Mouse (Mus musculus) right cerebral cortex, postnatal 25 days (tissue): ENCODE measurements around the gene Cep97.
"Not testable (repeated sequence)": the region's sequence is repeated elsewhere in the genome, so short reads cannot be mapped to it uniquely, and the experiment has no call there.

Source experiments
- DNase-seq: peaks from one replicate; pipeline ENCODE4 v3.0.0; 2022

Gene Cep97

GRCm38 (mm10) chr16:55934453-55935037, at the start of gene Cep97:
Gene Cep97, minus strand, starts transcription at chr16:55934855.
- DNase-seq = peak; percentile 93

DNA sequence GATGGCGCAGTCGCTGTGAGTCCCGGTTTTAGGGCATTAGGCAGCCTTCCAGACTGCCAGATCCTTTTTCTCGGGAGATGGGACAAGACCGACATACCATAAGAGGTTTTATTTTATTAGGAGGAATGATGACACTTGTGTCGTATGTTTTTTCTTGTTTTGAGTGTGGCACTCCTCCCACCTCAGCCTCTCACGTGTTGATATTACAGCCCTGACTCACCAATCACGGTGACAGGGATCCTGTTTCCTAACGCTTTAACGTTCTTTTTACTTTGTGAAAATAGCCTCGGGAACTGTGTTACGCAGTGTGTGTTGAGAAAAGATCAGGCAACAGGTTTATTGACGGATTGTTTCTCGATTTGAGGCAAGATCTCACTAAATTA, 40.2 kb upstream of the Cep97 start:
- DNase-seq = no peak

- DNase-seq = peak; percentile 86
These were observed 39.7 kb upstream of the Cep97 start for GRCm38 (mm10) chr16:55974256-55974902.

DNA sequence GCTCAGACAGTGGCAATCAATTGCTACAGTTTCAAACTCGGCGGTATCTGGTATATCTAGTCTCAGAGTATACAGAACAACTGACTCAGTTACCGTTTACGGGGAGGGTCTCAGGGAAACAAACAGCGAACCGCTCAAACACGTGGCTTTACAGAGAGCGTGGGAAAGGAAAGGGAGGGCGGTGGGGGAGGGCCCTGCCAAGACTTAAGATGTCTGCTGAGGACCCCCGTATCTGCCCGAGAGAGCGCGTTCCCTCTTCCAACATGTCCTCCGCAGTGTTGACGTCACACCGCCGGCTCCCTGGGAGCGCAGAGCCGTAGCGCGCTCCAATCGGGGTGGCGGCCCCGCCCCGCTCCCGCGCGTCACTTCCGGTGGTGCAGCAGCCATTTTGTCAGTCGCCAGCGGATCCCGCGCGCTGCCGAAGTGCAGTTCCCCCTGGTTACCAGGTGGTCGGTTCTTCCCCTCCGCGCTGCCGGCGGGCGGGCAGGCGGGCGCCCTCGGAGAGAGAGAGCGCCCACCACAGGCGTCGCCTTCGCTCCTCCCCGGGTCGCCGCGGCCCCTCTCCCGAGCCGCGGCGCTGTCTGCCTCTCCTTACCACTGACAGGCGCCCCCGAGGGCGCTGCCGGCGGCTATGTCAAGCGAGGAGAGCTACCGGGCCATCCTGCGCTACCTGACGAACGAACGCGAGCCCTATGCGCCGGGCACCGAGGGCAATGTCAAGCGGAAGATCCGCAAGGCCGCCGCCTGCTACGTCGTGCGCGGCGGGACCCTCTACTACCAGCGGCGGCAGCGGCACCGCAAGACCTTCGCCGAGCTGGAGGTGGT, 39.0 kb upstream of the Cep97 start, which contains the start of gene Zbtb11:
Gene Zbtb11 (plus strand): TSS at position 453 of the 825 bp plus-strand sequence.
- DNase-seq = peak; percentile 99

- DNase-seq = no peak
These were observed 38.1 kb upstream of the Cep97 start for GRCm38 (mm10) chr16:55972626-55973201.

DNA sequence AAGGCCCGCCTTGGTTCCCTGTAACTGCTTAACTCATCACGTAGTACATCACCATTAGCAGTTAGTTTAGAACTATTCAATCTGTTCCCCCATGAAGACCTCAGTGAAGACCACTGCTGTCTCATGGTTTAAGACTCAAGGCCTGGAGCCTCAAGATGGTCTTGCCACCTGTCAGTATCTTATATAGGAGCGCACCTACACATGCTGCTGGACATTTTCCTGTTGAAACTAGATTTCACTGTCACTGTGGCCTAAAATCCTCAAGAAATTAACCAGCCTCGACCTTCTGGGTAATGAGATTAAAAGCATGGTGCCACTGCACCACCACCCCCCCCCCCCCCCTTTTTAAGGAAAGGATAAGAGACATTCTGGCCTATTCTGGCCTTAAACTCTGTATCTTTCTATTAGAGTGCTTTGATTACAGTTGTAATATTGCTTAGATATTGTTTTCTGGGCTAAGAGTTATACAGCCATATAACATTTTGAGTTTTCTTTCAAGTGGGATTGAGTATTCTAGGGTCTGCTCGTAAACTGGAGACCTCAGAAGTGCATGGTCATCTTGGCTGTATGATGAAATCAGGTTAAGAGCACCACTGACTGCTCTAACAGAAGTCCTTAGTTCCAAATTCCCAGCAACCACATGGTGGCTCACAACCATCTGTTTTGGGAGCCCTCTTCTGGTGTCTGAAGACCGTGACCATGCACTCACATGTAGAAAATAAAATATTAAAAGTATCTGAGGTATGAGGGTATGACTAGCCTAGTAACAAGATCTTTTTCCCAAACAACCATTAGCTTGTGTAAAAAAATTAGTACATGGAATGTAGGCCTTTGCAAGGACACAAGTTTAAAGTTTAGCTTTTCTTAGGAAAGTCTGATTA, 37.3 kb upstream of the Cep97 start:
- DNase-seq = no peak

- DNase-seq = no peak
These were observed 35.8 kb upstream of the Cep97 start for GRCm38 (mm10) chr16:55970416-55970815.

DNA sequence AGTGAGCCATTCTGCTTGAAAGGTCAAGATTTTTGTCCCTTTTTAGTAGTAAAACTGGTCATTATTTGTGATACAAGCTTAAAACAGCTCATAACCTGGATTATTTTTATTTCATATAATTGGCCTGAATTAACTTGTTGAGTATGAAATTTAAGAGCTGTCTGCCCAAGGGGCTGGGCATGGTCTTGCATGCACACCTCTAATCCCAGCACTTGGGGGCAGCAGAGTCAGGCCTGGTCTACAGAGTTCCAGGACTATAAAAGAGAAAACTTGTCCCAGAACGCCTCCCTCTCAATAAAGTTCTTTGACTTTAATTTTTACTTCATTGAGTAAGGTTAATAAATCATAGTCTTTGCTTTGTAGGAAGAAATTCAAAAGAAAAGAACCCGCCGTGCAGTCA, 34.5 kb upstream of the Cep97 start:
- no peak for DNase-seq

DNA sequence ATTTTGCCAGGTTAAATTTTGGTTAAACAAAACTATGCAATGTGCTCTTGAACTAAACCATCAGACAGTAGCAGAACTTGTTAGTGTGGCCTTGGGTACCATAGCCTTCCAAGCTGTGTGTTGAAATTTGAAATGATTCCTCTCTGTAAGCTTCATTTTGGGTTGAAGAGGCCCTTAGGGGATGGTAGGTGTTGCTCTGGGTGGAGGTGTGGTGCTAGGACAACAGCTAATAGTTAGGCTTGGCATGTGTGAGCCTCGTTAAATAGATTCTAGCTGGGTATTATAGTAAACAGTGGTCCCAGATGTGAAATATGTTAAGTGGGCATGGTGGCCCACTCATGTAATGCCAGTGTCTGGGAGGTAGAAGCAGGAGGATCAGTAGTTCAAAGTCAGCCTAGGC, 32.6 kb upstream of the Cep97 start:
- no peak for DNase-seq

DNA sequence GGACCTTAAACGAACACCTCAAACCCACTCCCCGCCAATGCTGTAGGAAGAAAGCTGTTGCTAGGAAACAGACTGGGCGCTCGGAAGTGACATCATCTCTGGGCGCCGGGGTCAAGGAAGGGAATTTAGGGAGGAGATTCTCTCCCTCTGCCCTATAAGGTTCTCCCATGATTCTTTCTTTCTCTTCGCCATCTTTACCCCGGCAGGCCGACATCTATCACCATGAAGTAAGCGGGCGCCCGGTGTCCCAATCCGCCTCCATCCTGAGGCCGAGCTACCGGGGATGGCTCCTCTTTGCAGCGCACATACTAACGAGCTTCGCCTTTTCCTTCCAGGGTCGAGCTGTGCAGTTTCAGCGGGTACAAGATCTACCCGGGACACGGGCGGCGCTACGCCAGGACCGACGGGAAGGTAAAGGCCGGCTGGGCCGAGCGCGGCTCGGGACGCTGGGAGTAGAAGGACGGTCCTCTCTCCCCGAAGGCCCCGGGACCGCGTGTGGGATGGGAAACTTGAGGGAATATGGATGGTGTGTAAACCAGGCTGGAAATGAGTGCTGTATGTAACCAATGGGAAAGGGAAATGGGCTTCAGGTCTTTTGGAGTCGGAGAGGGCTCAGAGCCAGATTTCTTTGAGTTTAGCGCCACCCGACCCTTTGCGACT, 31.7 kb upstream of the Cep97 start, which contains the start of gene Rpl24:
Gene Rpl24 (plus strand): TSS at position 64 of the 660 bp plus-strand sequence.
- peak; percentile 96 for DNase-seq

DNA sequence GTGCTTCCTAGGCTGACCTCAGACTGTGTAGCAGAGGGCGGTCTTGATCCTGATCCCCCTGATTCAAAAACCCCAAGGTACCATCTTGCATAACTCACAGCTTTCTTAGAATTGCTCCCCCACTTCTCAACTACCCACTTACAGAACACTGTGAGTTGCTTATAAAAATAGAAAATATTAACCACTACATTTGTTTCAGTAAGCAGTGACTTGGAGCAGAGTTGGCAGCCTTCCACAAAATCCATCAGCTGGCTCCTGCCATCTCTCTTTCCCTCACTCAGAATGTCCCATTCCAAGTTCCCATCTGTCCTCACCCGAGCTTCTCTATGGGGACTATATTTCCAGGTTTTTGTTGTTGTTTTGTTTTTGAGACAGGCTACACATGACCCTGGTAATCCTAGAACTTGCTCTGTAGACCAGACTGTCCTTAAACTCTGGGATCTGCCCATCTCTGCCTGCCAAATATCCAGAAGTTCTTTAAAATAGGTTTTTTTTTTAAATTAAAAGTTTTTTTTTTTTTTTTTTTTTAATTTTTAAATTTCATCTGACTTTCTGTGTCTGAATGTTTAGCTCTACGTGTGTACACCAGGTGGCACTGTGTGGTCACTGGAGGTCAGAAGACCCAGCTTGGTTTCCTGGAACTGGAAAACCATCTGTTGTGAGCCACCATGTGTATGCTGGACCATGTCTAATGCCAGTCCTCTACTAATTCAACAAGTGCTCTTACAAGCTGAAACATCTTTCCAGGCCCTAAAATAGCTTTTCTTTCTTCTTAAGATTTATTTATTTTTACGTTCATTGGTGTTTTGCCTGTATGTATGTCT, 29.7 kb upstream of the Cep97 start:
- no peak for DNase-seq

- not testable (repeated sequence) for DNase-seq
These were observed 28.4 kb upstream of the Cep97 start for GRCm38 (mm10) chr16:55963068-55963467.

GRCm38 (mm10) chr16:55954196-55954595, 19.5 kb upstream of the Cep97 start:
- not testable (repeated sequence) for DNase-seq

DNA sequence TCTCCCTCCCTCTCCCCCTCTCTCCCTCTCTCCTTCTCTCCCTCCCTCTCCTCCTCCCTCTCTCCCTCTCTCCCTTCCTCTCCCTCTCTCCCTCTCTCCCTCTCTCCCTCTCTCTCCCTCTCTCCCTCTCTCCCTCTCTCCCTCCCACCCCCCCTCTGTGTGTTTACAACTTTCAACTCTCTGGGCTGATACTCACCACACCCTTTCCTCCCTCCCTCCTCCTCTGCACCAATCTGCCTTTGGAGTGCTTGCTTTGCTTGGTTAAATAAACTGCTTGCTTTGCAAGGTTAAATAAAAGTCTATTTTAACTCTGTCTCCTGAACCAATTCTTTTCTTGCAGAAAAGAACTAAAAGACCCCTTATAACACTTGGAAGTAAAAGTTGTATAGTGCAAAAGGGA, 18.1 kb upstream of the Cep97 start:
- no peak for DNase-seq

DNA sequence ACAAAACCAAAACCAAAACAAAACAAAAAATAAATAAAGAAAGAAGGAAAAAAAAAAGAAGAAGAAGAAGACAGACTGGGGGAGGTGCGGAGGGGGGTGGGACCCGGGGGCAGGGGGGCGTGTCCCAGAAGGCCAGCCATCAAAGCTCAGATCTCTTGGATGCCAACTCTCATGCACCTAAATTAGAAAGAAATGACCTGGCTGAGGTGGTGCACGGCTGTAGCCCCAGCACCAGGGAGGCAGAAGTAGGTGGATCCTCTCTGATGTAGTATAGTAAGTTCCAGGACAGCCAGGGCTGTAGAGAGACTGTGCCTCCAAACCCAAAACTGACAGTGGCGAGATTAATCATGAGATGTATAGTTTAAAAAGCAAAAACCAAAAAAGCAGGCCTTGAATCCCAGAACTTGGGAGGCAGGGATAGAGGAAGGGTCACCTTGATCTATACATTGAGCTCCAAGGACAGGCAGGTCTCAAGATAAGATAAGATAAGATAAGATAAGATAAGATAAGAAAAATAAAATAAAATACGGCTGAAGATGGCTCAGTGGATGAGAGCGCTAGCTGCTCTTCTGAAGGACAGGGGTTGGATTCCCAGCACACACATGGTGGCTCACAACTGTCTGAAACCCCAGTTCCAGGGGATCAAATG, 17.1 kb upstream of the Cep97 start:
- no peak for DNase-seq

- DNase-seq = peak; percentile 42
These were observed 16.5 kb upstream of the Cep97 start for GRCm38 (mm10) chr16:55950946-55951678.

DNA sequence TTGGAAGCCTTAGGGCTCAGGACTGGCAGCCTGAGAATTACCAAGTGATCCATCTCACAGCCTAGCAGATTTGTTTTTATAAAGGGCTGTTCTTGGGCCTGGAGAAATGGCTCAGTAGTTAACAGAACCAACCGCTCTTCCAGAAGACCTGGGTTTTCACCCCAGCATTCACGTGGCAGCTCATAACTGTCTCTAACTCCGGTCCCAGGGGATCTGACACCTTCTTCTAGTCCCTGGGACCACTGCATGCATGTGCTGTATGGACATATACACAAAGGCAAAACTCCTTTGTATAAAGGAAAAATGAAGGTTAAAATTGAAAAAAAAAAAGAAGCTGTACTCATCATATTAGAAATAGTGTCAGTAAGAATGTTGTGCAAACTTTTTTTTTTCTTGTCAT, 15.8 kb upstream of the Cep97 start:
- DNase-seq = no peak

- no peak for DNase-seq
These were observed 14.3 kb upstream of the Cep97 start for GRCm38 (mm10) chr16:55948963-55949362.

DNA sequence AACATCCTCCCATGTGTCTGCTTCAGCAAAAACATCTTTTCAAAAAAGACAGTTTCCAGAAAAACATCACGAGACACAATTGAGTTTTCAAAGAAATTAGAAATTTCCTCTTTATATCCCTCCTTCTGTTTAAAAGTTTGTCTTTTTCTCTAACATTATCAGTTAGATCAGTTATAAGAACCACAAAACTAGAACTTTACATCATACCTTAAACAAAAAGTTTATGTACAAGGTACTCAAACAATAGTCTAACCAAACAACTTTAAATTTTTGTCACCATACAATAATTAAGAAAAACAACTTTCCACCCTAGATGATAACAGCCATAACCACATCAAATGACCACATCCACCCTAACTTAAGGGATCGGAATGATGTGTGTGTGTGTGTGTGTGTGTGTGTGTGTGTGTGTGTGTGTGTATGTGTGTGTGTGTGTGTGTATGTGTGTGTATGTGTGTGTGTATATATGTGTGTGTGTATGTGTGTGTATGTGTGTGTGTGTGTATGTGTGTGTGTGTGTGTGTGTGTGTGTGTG, 13.3 kb upstream of the Cep97 start:
- not testable (repeated sequence) for DNase-seq
